25 mouse cellular contexts compared by ENCODE assay signal in genomic region chr15:98177320-98177719, GRCm38 (mm10). TPM values are rescaled to one million over a fixed set of nuclear protein-coding genes. Genes with fewer than 3 reads are reported as not detected.
"Had no signal": no experiment of that assay in that cellular context is flagged by ENCODE, and none has a peak within 500 bp of the region (broad histone marks: within the 10 kb centered on the region; RNA-seq: fewer than 3 reads in every experiment).

No protein-coding gene starts in this region.

- H3K9me3 ChIP-seq: neural tube, embryonic 12.5 days; neural tube, embryonic 13.5 days; neural tube, embryonic 15.5 days; stomach, embryonic 15.5 days had no signal

- DNase-seq: retina, postnatal 1 day; right cerebral cortex, adult 18-20 months; right cerebral cortex, postnatal 14 days; right cerebral cortex, postnatal 25 days; right cerebral cortex, postnatal 4 days; spleen, adult 18-20 months; thymus, adult 18-20 months; thymus, adult 2 months; thymus, postnatal 14 days; thymus, postnatal 25 days; thymus, postnatal 36 days; thymus, postnatal 4 days had no signal

- H3K36me3 ChIP-seq: neural tube, embryonic 12.5 days; neural tube, embryonic 13.5 days; neural tube, embryonic 15.5 days; stomach, embryonic 15.5 days had no signal

- H3K4me3 ChIP-seq: neural tube, embryonic 12.5 days; neural tube, embryonic 13.5 days; neural tube, embryonic 15.5 days; stomach, embryonic 15.5 days had no signal

- H3K4me2 ChIP-seq: neural tube, embryonic 12.5 days; neural tube, embryonic 13.5 days; neural tube, embryonic 15.5 days; stomach, embryonic 15.5 days had no signal

- H3K9ac ChIP-seq: neural tube, embryonic 12.5 days; neural tube, embryonic 13.5 days; neural tube, embryonic 15.5 days; stomach, embryonic 15.5 days had no signal

- H3K27ac ChIP-seq: neural tube, embryonic 12.5 days; neural tube, embryonic 13.5 days; neural tube, embryonic 15.5 days; stomach, embryonic 15.5 days had no signal

RNA-seq across cellular contexts. Expression of gene Ccdc184, which starts 10.4 kb away (rescaled TPM):
- total RNA-seq: neutrophil, adult 5-6 weeks had no signal

RNA-seq across cellular contexts. Expression of gene Olfr288, which starts 18.0 kb away (rescaled TPM):
- total RNA-seq: neutrophil, adult 5-6 weeks had no signal
- polyA plus RNA-seq: neural tube, embryonic 12.5 days; neural tube, embryonic 13.5 days; neural tube, embryonic 14.5 days; neural tube, embryonic 15.5 days; small intestine, adult 2 months; spleen, adult 2 months; stomach, embryonic 14.5 days; stomach, embryonic 15.5 days; stomach, embryonic 16.5 days; testis, adult 2 months; thymus, adult 2 months; thymus, postnatal 0 days; urinary bladder, adult 2 months had no signal

RNA-seq across cellular contexts. Expression of gene Gm44579, which starts 43.5 kb away (rescaled TPM):
- total RNA-seq: neutrophil, adult 5-6 weeks had no signal
- polyA plus RNA-seq: neural tube, embryonic 12.5 days; neural tube, embryonic 13.5 days; neural tube, embryonic 14.5 days; small intestine, adult 2 months; spleen, adult 2 months; stomach, embryonic 14.5 days; stomach, embryonic 15.5 days; stomach, embryonic 16.5 days; testis, adult 2 months; thymus, adult 2 months; thymus, postnatal 0 days; urinary bladder, adult 2 months had no signal

RNA-seq across cellular contexts. Expression of gene Olfr287, which starts 43.5 kb away (rescaled TPM):
- total RNA-seq: neutrophil, adult 5-6 weeks had no signal
- polyA plus RNA-seq: neural tube, embryonic 12.5 days; spleen, adult 2 months; stomach, embryonic 14.5 days; stomach, embryonic 15.5 days; stomach, embryonic 16.5 days; testis, adult 2 months; thymus, postnatal 0 days; urinary bladder, adult 2 months had no signal
